Mouse (Mus musculus) forebrain, embryonic 13.5 days (tissue): Measurements from ENCODE around the gene Mapk10. TPM values are rescaled to one million over a fixed set of nuclear protein-coding genes. Genes with fewer than 3 reads are reported as not detected.

Experiments used
- ATAC-seq: fragments of 200-750 bp; cut with Nextera tagmentation; 2 replicates; pipeline ENCODE4 v1.8.0; 2017
- H3K27ac ChIP-seq: fragments of 300-500 bp; sonication (generic); 2 replicates; pipeline ENCODE4 v1.5.1; 2015; ENCODE audit warnings: inconsistent platforms, mild to moderate bottlenecking, moderate library complexity
- H3K27me3 ChIP-seq: fragments of 300-500 bp; sonication (generic); 2 replicates; pipeline ENCODE4 v1.6.1; 2015; ENCODE audit warnings: mild to moderate bottlenecking, inconsistent platforms
- H3K36me3 ChIP-seq: fragments of 300-500 bp; sonication (generic); 2 replicates; pipeline ENCODE4 v1.6.1; 2015; ENCODE audit warnings: mild to moderate bottlenecking, inconsistent platforms; ENCODE audit not compliant: poor library complexity, severe bottlenecking
- H3K4me1 ChIP-seq: fragments of 300-500 bp; sonication (generic); 2 replicates; pipeline ENCODE4 v1.6.1; 2015; ENCODE audit warnings: inconsistent platforms
- H3K4me2 ChIP-seq: fragments of 300-500 bp; sonication (generic); 2 replicates; pipeline ENCODE4 v1.6.1; 2015; ENCODE audit warnings: inconsistent platforms, mild to moderate bottlenecking, moderate library complexity
- H3K4me3 ChIP-seq: fragments of 300-500 bp; sonication (generic); 2 replicates; pipeline ENCODE4 v1.5.1; 2015; ENCODE audit warnings: mild to moderate bottlenecking, inconsistent platforms
- H3K9ac ChIP-seq: fragments of 300-500 bp; sonication (generic); 2 replicates; pipeline ENCODE4 v1.6.1; 2015; ENCODE audit warnings: mild to moderate bottlenecking, inconsistent platforms
- H3K9me3 ChIP-seq: fragments of 300-500 bp; sonication (generic); replicated peaks from 2 replicates; pipeline ENCODE4 v1.6.1; 2016; ENCODE audit warnings: inconsistent platforms
- WGBS: fragments of 180-500 bp; shearing (Covaris S2); methylation state at CpG from one replicate; pipeline ENCODE4 v1.1.7; 2015; 5-methylcytosine and 5-hydroxymethylcytosine counted together
- polyA plus RNA-seq: library from polyadenylated mRNA; unstranded; fragments of >200 nt; fragmentation: Nextera tagmentation; extraction: Ambion mirVana; gene quantifications from 2 replicates; pipeline ENCODE4 v1.2.1, GENCODE M21; 2015

The Mapk10 gene
- polyA plus RNA-seq, 1 experiment from 2014 or later = 53.0 TPM

DNA sequence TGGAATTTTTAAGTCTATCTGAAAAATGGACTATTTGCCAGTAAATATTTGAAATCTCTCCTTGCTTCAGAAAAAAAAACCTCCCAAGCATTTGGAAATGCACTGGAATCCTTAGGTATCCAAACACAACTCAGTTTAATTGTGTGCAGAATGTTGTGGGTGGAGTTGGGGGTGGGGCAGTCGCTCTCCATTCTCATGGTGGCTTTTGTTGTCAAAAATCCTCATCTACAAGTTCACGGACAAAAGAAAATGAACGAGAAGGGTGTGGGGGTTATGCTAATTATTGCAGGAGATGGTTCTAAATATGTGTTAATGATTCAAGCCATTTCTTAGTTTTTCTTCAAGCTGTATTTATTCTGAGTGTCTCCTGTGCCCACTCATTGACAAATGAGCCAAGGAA is 49.6 kb downstream of the Mapk10 start:
- 10% methylated on average over 3 of the region's 3 CpGs for WGBS
- H3K36me3 ChIP-seq = no peaks in the 10 kb centered on the region
- ATAC-seq = no peak

DNA sequence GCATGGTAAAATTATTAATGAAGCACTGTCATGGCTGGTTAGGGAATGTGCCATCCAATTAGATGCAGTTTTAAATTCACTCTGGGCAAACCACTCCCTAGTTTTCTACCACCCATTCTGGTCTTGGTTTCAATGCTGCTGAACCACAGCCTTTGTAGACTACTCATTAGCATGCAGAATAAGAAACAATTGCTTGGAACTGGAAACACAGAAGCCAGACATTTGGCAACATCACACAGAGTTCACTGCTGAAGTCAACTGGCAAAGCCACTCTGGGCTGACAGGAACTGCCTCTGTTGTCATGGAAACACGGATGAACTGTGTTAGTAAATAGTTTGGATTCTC is 50.0 kb downstream of the Mapk10 start:
- Histone ChIP-seq H3K4me3 (no peak overlapping the region; the same call in 1 of the 2 replicates), H3K4me2 (peak overlapping the region; percentile 39), H3K27me3 (no peaks in the 10 kb centered on the region), H3K36me3 (no peaks in the 10 kb centered on the region), H3K9me3 (no peaks in the 10 kb centered on the region), H3K9ac (no peak overlapping the region), H3K27ac (peak overlapping the region; percentile 92), H3K4me1 (peaks cover 27% of the 10 kb centered on the region)
- ATAC-seq = peak; percentile 93
- WGBS = 2% methylated on average over 1 of the region's 1 CpGs

More for the DNA sequence above, 49.6 kb downstream of the Mapk10 start:
- Histone ChIP-seq H3K9me3 (no peaks in the 10 kb centered on the region), H3K4me2 (peak overlapping the region; percentile 39), H3K9ac (no peak overlapping the region), H3K4me1 (peaks cover 27% of the 10 kb centered on the region), H3K27me3 (no peaks in the 10 kb centered on the region), H3K4me3 (no peak overlapping the region; the same call in 1 of the 2 replicates), H3K27ac (peak overlapping the region; percentile 92)

DNA sequence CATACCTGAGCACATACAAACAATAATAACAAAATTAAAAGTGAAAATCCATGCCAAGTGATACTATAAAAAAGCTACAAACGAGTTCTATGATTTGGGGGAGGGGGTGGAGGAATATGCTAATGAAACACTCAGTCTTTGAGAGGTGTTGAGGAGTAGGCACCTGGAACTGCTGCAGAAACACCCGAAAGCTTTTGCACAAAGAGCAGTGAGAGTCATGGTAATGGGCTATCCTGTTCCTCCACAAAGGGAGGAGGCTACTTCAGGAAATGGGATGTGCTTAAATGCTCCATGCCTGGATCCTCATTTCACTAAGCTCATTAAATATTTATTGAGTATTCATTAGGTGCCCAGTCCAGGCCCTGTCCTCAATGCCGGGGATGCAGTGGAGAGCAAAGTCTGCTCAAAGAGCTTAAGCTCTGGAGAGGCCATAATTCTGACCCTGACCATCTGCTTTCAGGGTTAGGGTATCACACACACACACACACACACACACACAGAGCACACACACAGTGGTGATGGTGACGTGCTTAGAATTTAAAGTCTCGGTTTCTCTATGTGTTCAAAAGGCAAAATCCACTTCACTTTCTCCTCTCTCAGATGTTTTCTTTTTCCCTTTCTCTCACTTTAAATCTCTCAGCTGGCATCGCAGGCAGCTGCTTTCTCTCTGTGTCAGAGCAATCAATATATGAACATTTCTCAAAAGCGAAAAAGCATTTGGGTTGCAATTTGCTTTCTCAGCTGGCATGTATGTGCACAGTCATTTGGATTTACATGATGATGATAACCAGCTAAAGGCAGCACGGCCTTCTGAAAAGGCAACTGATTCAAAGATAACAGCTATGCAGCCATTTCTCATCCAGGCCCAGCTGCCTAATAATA is 50.6 kb downstream of the Mapk10 start:
- Histone ChIP-seq H3K36me3 (no peaks in the 10 kb centered on the region), H3K27ac (peak overlapping the region; percentile 92), H3K27me3 (no peaks in the 10 kb centered on the region), H3K4me3 (no peak overlapping the region), H3K4me2 (peak overlapping the region; percentile 39), H3K9me3 (no peaks in the 10 kb centered on the region), H3K4me1 (peaks cover 27% of the 10 kb centered on the region), H3K9ac (no peak overlapping the region)
- ATAC-seq = peak; percentile 79
- WGBS = 35% methylated on average over 8 of the region's 8 CpGs

DNA sequence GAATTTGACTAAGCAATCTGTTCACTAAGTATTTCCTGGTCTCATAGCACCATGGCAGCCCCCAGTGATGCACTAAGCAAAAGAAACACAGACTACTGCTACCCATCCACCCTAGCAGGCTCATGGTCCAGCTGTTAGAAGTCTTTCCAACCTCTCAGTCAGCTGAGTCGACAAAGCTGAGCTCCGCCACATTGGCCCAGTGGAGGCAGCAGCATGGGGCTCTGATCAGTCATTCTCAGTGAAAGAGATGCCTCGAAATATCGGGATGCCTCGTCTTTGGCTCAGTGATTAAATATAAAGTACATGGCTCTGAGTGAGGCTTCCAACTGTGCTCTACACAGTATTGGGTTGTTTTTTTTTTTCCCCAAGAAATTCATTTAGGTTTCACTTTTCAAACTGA is 70.2 kb downstream of the Mapk10 start:
- Histone ChIP-seq H3K4me1 (no peaks in the 10 kb centered on the region), H3K9ac (no peak overlapping the region), H3K9me3 (no peaks in the 10 kb centered on the region), H3K36me3 (no peaks in the 10 kb centered on the region), H3K27ac (0 out of 2 replicates have a peak overlapping the region, but pooled peaks have one; percentile 10), H3K4me3 (no peak overlapping the region), H3K27me3 (no peaks in the 10 kb centered on the region), H3K4me2 (no peak overlapping the region)
- 65% methylated on average over 5 of the region's 5 CpGs for WGBS
- ATAC-seq = no peak

DNA sequence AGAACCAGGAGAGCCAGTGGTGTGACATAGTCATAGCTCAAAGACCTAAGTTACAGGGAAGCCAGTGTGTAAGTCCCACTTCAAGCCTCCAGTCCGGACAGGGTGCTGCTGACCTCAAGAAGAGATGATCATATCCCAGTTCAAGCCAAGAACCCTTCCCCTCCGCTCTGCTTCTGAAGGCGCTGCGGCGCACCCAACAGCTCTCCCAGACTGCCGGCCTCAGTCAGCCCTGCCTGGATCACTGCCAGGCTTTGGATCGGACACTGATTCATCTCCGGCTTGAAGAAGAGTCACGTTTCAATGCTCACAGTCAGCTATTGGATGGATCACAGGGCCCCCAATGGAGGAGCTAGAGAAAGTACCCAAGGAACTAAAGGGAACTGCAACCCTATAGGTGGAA is 76.3 kb downstream of the Mapk10 start:
- H3K4me2 ChIP-seq = no peak overlapping the region
- H3K4me3 ChIP-seq = no peak overlapping the region
- no peak for ATAC-seq
- no peaks in the 10 kb centered on the region; the same call in 1 of the 2 replicates for H3K4me1 ChIP-seq
- no peak overlapping the region for H3K9ac ChIP-seq
- WGBS = 77% methylated on average over 9 of the region's 9 CpGs
- no peaks in the 10 kb centered on the region for H3K9me3 ChIP-seq
- no peak overlapping the region for H3K27ac ChIP-seq
- H3K27me3 ChIP-seq = no peaks in the 10 kb centered on the region
- H3K36me3 ChIP-seq = no peaks in the 10 kb centered on the region

DNA sequence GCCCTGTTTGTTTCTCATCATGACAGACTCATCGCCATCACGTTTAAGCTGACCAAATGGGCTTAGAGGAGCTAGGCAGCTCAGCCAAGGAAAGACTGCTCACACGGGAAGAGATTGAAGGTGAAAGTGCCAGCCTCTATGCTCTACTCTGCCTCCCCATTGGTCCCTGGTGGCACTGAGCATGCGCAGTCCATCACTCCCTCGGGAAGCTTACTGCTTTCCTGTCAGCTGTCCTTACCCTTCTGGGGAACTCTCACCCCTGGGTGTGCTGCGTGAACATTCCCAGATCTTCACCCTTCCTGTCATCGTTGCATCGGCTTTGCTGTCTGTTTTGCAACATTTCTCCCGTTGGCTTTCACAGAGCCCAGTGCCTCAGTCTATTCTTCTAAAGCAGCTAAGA is 77.5 kb downstream of the Mapk10 start:
- Histone ChIP-seq H3K27ac (no peak overlapping the region), H3K36me3 (no peaks in the 10 kb centered on the region), H3K9ac (no peak overlapping the region), H3K27me3 (no peaks in the 10 kb centered on the region), H3K4me2 (no peak overlapping the region), H3K4me1 (no peaks in the 10 kb centered on the region; the same call in 1 of the 2 replicates), H3K4me3 (no peak overlapping the region), H3K9me3 (no peaks in the 10 kb centered on the region)
- ATAC-seq = no peak
- 85% methylated on average over 9 of the region's 9 CpGs for WGBS

DNA sequence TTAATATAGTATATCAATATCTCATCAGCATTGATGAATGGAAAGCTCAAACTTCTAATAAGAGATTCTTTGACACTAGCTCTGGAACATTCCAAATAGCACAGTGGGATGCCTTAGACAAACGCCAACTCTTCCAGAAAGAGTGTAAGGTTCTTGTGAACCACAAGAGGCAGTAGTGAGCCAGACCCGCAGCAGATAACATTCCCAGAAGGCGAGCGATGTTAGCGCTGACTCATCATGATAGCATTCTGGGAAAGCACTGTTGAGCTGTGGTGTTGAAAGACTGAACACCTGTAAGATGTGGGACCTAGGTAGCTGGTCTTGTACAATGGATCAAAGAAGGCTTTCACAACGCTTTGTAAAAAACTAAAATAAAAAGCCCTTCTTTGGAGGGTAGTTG is 78.3 kb downstream of the Mapk10 start:
- H3K9ac ChIP-seq = no peak overlapping the region
- no peak overlapping the region for H3K4me3 ChIP-seq
- H3K27me3 ChIP-seq = no peaks in the 10 kb centered on the region
- no peaks in the 10 kb centered on the region for H3K9me3 ChIP-seq
- ATAC-seq = no peak
- H3K36me3 ChIP-seq = no peaks in the 10 kb centered on the region
- no peaks in the 10 kb centered on the region; the same call in 1 of the 2 replicates for H3K4me1 ChIP-seq
- 77% methylated on average over 6 of the region's 6 CpGs for WGBS
- H3K4me2 ChIP-seq = no peak overlapping the region
- H3K27ac ChIP-seq = no peak overlapping the region

DNA sequence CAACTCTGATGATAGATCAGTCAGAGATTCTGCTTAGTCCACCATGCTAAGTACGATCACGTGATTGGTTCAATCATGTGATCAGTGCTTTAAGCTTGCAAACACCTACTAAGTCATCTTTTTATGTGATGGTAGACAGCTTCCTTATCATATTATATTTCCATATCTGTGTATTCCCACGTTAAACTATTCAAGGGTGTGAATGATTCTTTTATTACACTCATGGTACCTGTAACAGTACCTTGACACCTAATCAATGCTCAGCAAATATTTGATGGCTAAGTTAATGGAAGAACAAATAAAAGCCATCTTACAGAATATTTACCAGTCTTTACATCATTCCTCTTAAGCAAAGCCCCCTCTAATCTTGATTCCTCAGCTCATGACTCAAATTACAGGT is 91.5 kb downstream of the Mapk10 start:
- Histone ChIP-seq H3K27ac (no peak overlapping the region), H3K36me3 (no peaks in the 10 kb centered on the region), H3K4me3 (no peak overlapping the region), H3K9me3 (no peaks in the 10 kb centered on the region), H3K9ac (no peak overlapping the region), H3K4me1 (no peaks in the 10 kb centered on the region), H3K4me2 (no peak overlapping the region), H3K27me3 (no peaks in the 10 kb centered on the region)
- no peak for ATAC-seq
- WGBS = 87% methylated on average over 3 of the region's 3 CpGs

DNA sequence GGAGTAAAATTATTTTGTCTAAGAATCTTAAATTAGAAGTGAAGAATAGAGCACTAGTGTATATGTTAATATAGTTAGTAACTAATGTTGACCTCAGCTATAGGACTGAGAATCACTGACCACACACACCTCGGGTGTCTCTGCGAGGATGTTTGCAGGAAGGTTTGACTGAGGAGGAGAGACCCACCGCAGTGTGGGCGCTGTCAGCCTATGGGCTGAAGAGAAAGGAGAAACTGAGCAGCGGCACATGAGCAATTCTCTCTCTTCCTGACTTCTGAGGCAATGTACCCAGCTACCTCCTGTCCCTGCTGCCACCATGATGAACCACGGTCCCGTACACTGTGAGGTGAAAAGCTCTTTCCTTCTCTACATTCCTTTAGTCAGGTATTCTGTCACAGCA is 95.6 kb downstream of the Mapk10 start:
- 94% methylated on average over 7 of the region's 7 CpGs for WGBS
- Histone ChIP-seq H3K4me2 (no peak overlapping the region), H3K36me3 (no peaks in the 10 kb centered on the region), H3K4me3 (no peak overlapping the region), H3K9ac (no peak overlapping the region), H3K27me3 (no peaks in the 10 kb centered on the region), H3K27ac (no peak overlapping the region), H3K4me1 (0 out of 2 replicates have a peak, but pooled peaks cover 4% of the 10 kb centered on the region), H3K9me3 (no peaks in the 10 kb centered on the region)
- no peak for ATAC-seq

DNA sequence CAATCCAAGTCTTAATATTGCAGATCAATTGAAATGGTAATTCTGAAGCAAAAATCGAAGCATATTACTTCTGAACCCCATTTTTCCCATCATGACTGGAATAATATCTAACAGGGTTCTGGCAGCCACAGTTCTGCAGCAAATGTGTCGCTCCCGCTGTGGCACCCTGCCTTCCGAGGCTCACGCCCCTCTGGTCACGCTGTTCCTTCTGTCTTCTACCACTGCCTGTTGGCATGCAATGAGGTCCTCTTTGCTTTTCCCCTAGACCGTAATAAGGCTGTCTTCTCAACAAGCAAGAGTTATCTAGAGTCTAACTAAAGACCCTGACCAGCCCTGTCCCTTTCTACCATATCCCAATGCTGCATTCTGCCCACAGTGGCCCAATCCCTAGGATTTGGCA is 98.7 kb downstream of the Mapk10 start:
- H3K4me2 ChIP-seq = no peak overlapping the region
- H3K4me1 ChIP-seq = 0 out of 2 replicates have a peak, but pooled peaks cover 4% of the 10 kb centered on the region
- H3K9me3 ChIP-seq = no peaks in the 10 kb centered on the region
- ATAC-seq = no peak
- H3K36me3 ChIP-seq = no peaks in the 10 kb centered on the region
- H3K9ac ChIP-seq = no peak overlapping the region
- no peak overlapping the region for H3K4me3 ChIP-seq
- no peak overlapping the region for H3K27ac ChIP-seq
- WGBS = 91% methylated on average over 7 of the region's 7 CpGs
- H3K27me3 ChIP-seq = no peaks in the 10 kb centered on the region

DNA sequence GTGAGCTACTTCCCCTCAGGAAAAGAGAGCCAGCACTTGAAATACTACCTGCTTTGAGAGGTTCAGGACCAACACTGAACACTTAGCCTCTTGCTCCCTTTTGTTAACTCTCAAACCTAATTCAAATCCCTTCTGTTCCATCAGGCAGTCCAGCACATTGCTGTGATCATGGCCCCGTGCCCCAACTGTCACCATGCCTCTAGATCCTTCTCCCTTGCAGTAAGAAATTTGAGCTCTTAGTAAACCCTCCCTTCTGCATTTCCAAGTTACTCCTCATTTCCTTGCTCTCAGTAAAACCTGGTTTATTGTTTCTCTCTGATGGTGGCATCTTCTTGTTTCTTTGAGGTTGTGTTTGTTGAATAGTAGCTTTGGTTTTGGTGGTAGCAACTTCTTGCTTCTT is 101.7 kb downstream of the Mapk10 start:
- H3K9ac ChIP-seq = no peak overlapping the region
- H3K4me3 ChIP-seq = no peak overlapping the region

DNA sequence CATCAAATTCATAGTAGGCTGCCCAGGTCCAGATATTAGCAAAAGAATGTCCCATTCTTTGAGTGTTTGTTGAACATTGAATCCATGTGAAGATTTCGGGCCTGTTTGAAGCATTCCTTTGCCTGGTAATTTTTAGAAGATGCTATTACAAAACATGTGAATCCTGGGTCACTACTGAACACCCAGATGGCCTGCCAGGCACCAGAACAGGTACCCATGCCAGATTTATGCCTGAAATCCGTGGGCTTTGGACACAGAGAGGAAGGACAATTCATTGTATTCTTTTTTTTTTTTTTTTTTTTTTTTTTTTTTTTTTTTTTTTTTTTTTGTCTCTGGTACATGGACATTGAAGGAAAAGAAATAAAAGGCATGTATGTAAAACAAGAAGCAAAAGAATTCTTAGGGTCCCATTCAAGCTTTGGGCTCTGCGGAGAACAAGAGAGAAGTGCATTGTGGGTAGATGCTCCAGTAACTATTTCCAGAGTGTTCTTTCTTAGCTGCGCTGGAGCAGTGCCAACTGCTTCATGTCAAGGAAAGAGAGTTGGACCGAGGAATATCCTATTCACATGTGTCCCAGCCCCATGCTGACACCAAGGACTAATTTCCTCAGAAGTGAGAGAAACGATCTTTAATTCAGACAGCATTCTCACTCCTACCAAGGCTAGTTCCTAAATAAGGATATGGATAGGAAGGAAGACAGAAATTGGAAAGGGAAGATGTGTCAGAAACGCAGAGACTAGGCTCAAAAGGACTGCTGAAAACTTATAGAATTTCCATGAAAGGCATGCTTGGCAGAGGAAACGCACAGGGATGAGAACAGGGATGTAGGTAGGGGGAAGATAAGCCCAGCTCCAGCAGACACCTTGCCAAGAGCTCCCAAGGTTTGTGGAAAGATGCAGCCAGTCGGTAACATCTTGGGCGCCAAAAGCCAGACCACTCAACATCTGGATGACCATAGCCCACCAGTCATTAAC is 105.4 kb downstream of the Mapk10 start:
- Histone ChIP-seq H3K9me3 (no peaks in the 10 kb centered on the region), H3K4me1 (no peaks in the 10 kb centered on the region), H3K36me3 (no peaks in the 10 kb centered on the region), H3K27me3 (no peaks in the 10 kb centered on the region), H3K4me2 (no peak overlapping the region), H3K27ac (no peak overlapping the region), H3K9ac (no peak overlapping the region), H3K4me3 (no peak overlapping the region)
- WGBS = 79% methylated on average over 10 of the region's 10 CpGs
- ATAC-seq = no peak; the same call in 1 of the 2 replicates

More for the DNA sequence above, 101.7 kb downstream of the Mapk10 start:
- Histone ChIP-seq H3K36me3 (no peaks in the 10 kb centered on the region), H3K4me1 (0 out of 2 replicates have a peak, but pooled peaks cover 4% of the 10 kb centered on the region), H3K27me3 (no peaks in the 10 kb centered on the region), H3K27ac (no peak overlapping the region), H3K4me2 (no peak overlapping the region), H3K9me3 (no peaks in the 10 kb centered on the region)
- no peak for ATAC-seq
- WGBS = 84% methylated on average over 1 of the region's 1 CpGs
